Mouse (Mus musculus) liver, embryonic 14.5 days (tissue): ENCODE data around the gene Ppp1r12a. TPM values are rescaled to one million over a fixed set of nuclear protein-coding genes. Genes with fewer than 3 reads are reported as not detected.

Source experiments
- ATAC-seq: fragments of 200-750 bp; cut with Nextera tagmentation; 2 replicates; pipeline ENCODE4 v1.8.0; 2017; ENCODE audit warnings: moderate number of reproducible peaks, mild to moderate bottlenecking, moderate library complexity; ENCODE audit not compliant: insufficient read depth
- DNase-seq, 3 experiments: peaks; one replicate each; pipeline ENCODE4 v3.0.0-alpha.2; 2012 to 2013; ENCODE audit warnings: low read depth in 3 of 3, low spot score in 3 of 3
- H3K27ac ChIP-seq: fragments of 300-500 bp; sonication (generic); 2 replicates; pipeline ENCODE4 v1.5.1; 2014; ENCODE audit warnings: moderate library complexity, mild to moderate bottlenecking, control low read depth, inconsistent platforms
- H3K27me3 ChIP-seq: fragments of 300-500 bp; sonication (generic); 2 replicates; pipeline ENCODE4 v1.6.1; 2014; ENCODE audit warnings: mild to moderate bottlenecking, low read length, moderate library complexity; ENCODE audit not compliant: control insufficient read depth, insufficient read depth
- H3K36me3 ChIP-seq: fragments of 300-500 bp; sonication (generic); replicated peaks from 2 replicates; pipeline ENCODE4 v1.6.1; 2014; ENCODE audit warnings: low read depth; ENCODE audit not compliant: control insufficient read depth, insufficient read depth
- H3K4me1 ChIP-seq, 2 experiments: fragments of 200-500 bp in 1 of 2; fragments of 300-500 bp in 1 of 2; sonication (generic) in 1 of 2; replicated peaks; 2 replicates each; pipeline ENCODE4 v1.6.1; 2012 to 2014; ENCODE audit warnings: antibody characterized with exemption in 1 of 2, inconsistent platforms in 1 of 2, low read length in 1 of 2; ENCODE audit not compliant: control insufficient read depth in 2 of 2, insufficient read depth in 2 of 2
- H3K4me2 ChIP-seq: fragments of 300-500 bp; sonication (generic); 2 replicates; pipeline ENCODE4 v1.6.1; 2014; ENCODE audit warnings: low read depth, mild to moderate bottlenecking, control low read depth, moderate library complexity
- H3K4me3 ChIP-seq, 2 experiments: fragments of 200-500 bp in 1 of 2; fragments of 300-500 bp in 1 of 2; sonication (generic) in 1 of 2; 2 replicates each; pipeline ENCODE4 v1.5.1; 2012 to 2014; ENCODE audit warnings: low read depth in 2 of 2, low read length in 2 of 2, mild to moderate bottlenecking in 2 of 2, control low read depth in 1 of 2, inconsistent platforms in 1 of 2, moderate library complexity in 1 of 2; ENCODE audit not compliant: insufficient read depth in 1 of 2
- H3K9ac ChIP-seq: fragments of 300-500 bp; sonication (generic); replicated peaks from 2 replicates; pipeline ENCODE4 v1.6.1; 2014; ENCODE audit warnings: mild to moderate bottlenecking, control low read depth, moderate library complexity
- H3K9me3 ChIP-seq: fragments of 300-500 bp; sonication (generic); 2 replicates; pipeline ENCODE4 v1.6.1; 2016; ENCODE audit warnings: low read length, mixed read lengths; ENCODE audit not compliant: control insufficient read depth
- CTCF ChIP-seq: IDR thresholded peaks from 2 replicates; pipeline ENCODE4 v1.5.1; 2016; ENCODE audit warnings: antibody characterized with exemption, low read depth, control low read depth
- EP300 ChIP-seq: IDR thresholded peaks from 2 replicates; pipeline ENCODE4 v1.6.1; 2016; ENCODE audit warnings: antibody characterized with exemption, low read depth
- WGBS: fragments of 180-500 bp; shearing (Covaris S2); extraction: QIAGEN DNeasy Blood & Tissue Kit; methylation state at CpG from one replicate; pipeline ENCODE4 v1.1.7; 2014; ENCODE audit not compliant: insufficient replicate concordance; 5-methylcytosine and 5-hydroxymethylcytosine counted together
- polyA plus RNA-seq, 2 experiments: library from polyadenylated mRNA; depleted of rRNA in 1 of 2; stranded (reverse) in 1 of 2; unstranded in 1 of 2; fragments of >200 nt; fragmentation: Nextera tagmentation in 1 of 2; extraction: Ambion mirVana in 1 of 2; gene quantifications; 2 replicates each; pipeline versions ENCODE4 v1.2.1 to v1.2.3; 2012 to 2014

Ppp1r12a gene
- polyA plus RNA-seq, 2 experiments = 18.7 to 27.2 TPM

DNA sequence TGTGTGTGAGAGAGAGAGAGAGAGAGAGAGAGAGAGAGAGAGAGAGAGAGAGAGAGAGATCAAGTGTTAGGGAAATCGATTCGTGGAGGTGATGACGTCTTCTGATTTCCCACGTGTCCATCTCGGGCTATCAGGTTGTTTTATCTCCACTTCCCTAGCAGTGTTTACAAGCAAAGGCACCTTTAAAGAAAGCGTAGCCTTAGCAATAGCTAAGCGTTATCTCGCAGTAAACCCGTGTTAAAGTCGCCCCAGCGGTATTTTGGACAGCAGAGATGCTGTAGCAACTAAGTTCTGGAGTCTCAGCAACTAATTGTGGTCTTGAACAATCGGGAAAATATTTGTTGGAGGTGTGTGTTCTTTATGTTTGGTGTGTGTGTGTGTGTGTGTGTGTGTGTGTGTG lies 171.6 kb downstream of the Ppp1r12a start:
- H3K4me2 ChIP-seq = peak overlapping the region; percentile 73
- peak; percentile 17 to 54 (median 33) for DNase-seq
- H3K36me3 ChIP-seq = no peaks in the 10 kb centered on the region
- H3K9ac ChIP-seq = no peak overlapping the region
- no peak overlapping the region for H3K27ac ChIP-seq
- peaks cover 31% of the 10 kb centered on the region for H3K27me3 ChIP-seq
- H3K4me3 ChIP-seq = peak overlapping the region; percentile 63 to 76
- H3K9me3 ChIP-seq = no peaks in the 10 kb centered on the region
- peaks cover 0 to 8% of the 10 kb centered on the region in 2 experiments; a peak in 2 of 4 replicates for H3K4me1 ChIP-seq
- 4% methylated on average over 12 of the region's 12 CpGs for WGBS
- ATAC-seq = no peak
- TF ChIP-seq CTCF (no peak), EP300 (no peak)

Other genes starting within 250 kb of the Ppp1r12a start
- gene Pawr, start 169.9 kb downstream of the Ppp1r12a start, polyA plus RNA-seq (2012; rRNA removed) = 2.0 and 3.7 TPM in 2 replicates
- 4.4 and 5.0 TPM in 2 replicates for gene Pawr, start 169.9 kb downstream of the Ppp1r12a start, polyA plus RNA-seq (2014; fragmentation: Nextera tagmentation; extraction: Ambion mirVana)